Mouse (Mus musculus) thymus, adult 2 months (tissue): Measurements from ENCODE around the gene Kalrn.

Experiments used
- CTCF ChIP-seq: fragments of 200-500 bp; IDR thresholded peaks from 2 replicates; pipeline ENCODE4 v1.5.1; 2012; ENCODE audit warnings: mild to moderate bottlenecking, control low read depth, low read length, moderate library complexity, borderline replicate concordance; ENCODE audit not compliant: control insufficient read depth, poor library complexity, insufficient read depth; ENCODE audit errors: extremely low read depth
- POLR2A ChIP-seq: fragments of 200-500 bp; IDR thresholded peaks from 2 replicates; pipeline ENCODE4 v1.6.1; 2012; ENCODE audit warnings: mild to moderate bottlenecking, low read length, control low read depth, moderate library complexity; ENCODE audit not compliant: control insufficient read depth, poor library complexity, insufficient read depth; ENCODE audit errors: extremely low read depth

DNA sequence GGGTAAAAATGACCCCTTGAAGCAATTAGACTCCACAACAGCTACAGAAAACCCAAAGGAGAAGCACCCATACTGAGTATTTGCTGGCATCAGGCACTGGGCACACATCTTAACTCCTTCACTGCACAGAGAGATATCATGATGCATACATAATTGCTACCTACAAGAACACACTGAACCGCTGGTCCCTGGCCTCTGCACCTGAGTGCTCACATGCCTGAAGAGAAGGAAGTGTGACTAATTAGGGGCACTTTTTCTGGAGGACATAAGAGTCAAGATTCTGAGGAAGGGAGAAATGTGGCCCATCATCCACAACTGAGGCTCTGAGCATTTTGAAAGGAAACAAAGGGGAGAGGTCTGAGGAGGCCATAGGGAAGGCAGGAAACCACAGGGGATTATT, 65.2 kb downstream of the Kalrn start:
- TF ChIP-seq CTCF, result no peak
- no peak for TF ChIP-seq POLR2A
